Comparison of ENCODE assay signal across 8 mouse cellular contexts in genomic region chr2:147738307-147738872, GRCm38 (mm10).
DNase-seq lines count a peak whose midpoint lies in the region; ATAC-seq and TF ChIP-seq lines count a peak whose summit lies in the region.

No protein-coding gene starts in this region.

- TF ChIP-seq POLR2A in cortical plate, adult 2 months (IDR thresholded peaks at IDR 0.05; ENCODE audit: extremely low read depth, insufficient read depth, low read length), result no peak

- H3K4me3 ChIP-seq in heart, embryonic 11.5 days (ENCODE audit: low read depth, low read length), result no peak overlapping the region
- H3K4me3 ChIP-seq in G1E (ENCODE audit: low read depth, low read length), result no peak overlapping the region
- no peak overlapping the region for H3K4me3 ChIP-seq in cortical plate, adult 2 months (ENCODE audit: insufficient read depth, low read length)
- no peak overlapping the region for H3K4me3 ChIP-seq in midbrain, embryonic 15.5 days

- H3K9me3 ChIP-seq in heart, embryonic 11.5 days (replicated peaks; ENCODE audit: control insufficient read depth, low read length), result no peaks in the 10 kb centered on the region
- H3K9me3 ChIP-seq in G1E (replicated peaks), result peaks cover 39% of the 10 kb centered on the region
- no peaks in the 10 kb centered on the region for H3K9me3 ChIP-seq in midbrain, embryonic 15.5 days

- H3K27me3 ChIP-seq in heart, embryonic 11.5 days (ENCODE audit: control insufficient read depth, insufficient read depth, low read length), result no peaks in the 10 kb centered on the region
- no peaks in the 10 kb centered on the region for H3K27me3 ChIP-seq in G1E (ENCODE audit: insufficient read depth, low read length)
- no peaks in the 10 kb centered on the region for H3K27me3 ChIP-seq in midbrain, embryonic 15.5 days (replicated peaks)

- no peaks in the 10 kb centered on the region for H3K36me3 ChIP-seq in heart, embryonic 11.5 days (ENCODE audit: control insufficient read depth, insufficient read depth, low read length)
- no peaks in the 10 kb centered on the region for H3K36me3 ChIP-seq in G1E (replicated peaks)
- H3K36me3 ChIP-seq in midbrain, embryonic 15.5 days (replicated peaks), result no peaks in the 10 kb centered on the region

- H3K9ac ChIP-seq in heart, embryonic 11.5 days (ENCODE audit: low read depth, low read length), result no peak overlapping the region
- H3K9ac ChIP-seq in midbrain, embryonic 15.5 days, result no peak overlapping the region

- peak; percentile 5 to 29 for DNase-seq in heart, adult 9 months (ENCODE audit: low spot score in 2 of 2)
- DNase-seq in G1E (ENCODE audit: low spot score), result no peak
- peak; percentile 29 to 58 for DNase-seq in left cerebral cortex, adult 18-20 months (ENCODE audit: low spot score in 2 of 2)
- no peak for DNase-seq in ovary, postnatal 36 days (ENCODE audit: low spot score)

- H3K4me2 ChIP-seq in heart, embryonic 11.5 days, result no peak overlapping the region
- H3K4me2 ChIP-seq in midbrain, embryonic 15.5 days, result no peak overlapping the region

- WGBS in heart, embryonic 11.5 days (ENCODE audit: insufficient replicate concordance), result 38% methylated on average over 10 of the region's 10 CpGs
- 44% methylated on average over 10 of the region's 10 CpGs for WGBS in midbrain, embryonic 15.5 days

- no peak overlapping the region for H3K27ac ChIP-seq in heart, embryonic 11.5 days (ENCODE audit: low read depth, low read length)
- H3K27ac ChIP-seq in cortical plate, adult 2 months (ENCODE audit: insufficient read depth, low read length), result no peak overlapping the region
- H3K27ac ChIP-seq in midbrain, embryonic 15.5 days, result no peak overlapping the region

- TF ChIP-seq CTCF in G1E (IDR thresholded peaks at IDR 0.05; ENCODE audit: low read depth, low read length), result 0 out of 2 replicates have a peak, but pooled peaks have one; percentile 14
- peak; percentile 77 for TF ChIP-seq CTCF in cortical plate, adult 2 months (IDR thresholded peaks at IDR 0.05; ENCODE audit: extremely low read depth, insufficient read depth, low read length)

- no peaks in the 10 kb centered on the region for H3K4me1 ChIP-seq in heart, embryonic 11.5 days (ENCODE audit: control insufficient read depth, insufficient read depth, low read length)
- no peaks in the 10 kb centered on the region for H3K4me1 ChIP-seq in G1E (ENCODE audit: insufficient read depth, low read depth, low read length)
- no peaks in the 10 kb centered on the region for H3K4me1 ChIP-seq in cortical plate, adult 2 months (ENCODE audit: control insufficient read depth, insufficient read depth, low read length)
- no peaks in the 10 kb centered on the region for H3K4me1 ChIP-seq in midbrain, embryonic 15.5 days

- no peak for ATAC-seq in heart, embryonic 11.5 days (replicated peaks; ENCODE audit: insufficient number of reproducible peaks, low FRiP score, low TSS enrichment)
- ATAC-seq in G1E (ENCODE audit: extremely low read depth, insufficient number of reproducible peaks, low FRiP score, poor library complexity, severe bottlenecking), result 0 out of 2 replicates have a peak, but pooled peaks have one; percentile 16
- peak; percentile 76 to 86 for ATAC-seq in hematopoietic stem cell, adult 5-6 weeks (replicated peaks in 1 of 2; ENCODE audit: insufficient read depth in 1 of 2, low FRiP score in 2 of 2, low TSS enrichment in 1 of 2, low read depth in 1 of 2, poor library complexity in 2 of 2, severe bottlenecking in 2 of 2)
- 0 out of 2 replicates have a peak, but pooled peaks have one; percentile 56 for ATAC-seq in midbrain, embryonic 15.5 days (replicated peaks)

Comparison
In these comparisons a context has a peak if more than half of its experiments do, and no peak if none do; other contexts are left out.
1. DNase-seq: peak in heart, adult 9 months (2 of 2) and left cerebral cortex, adult 18-20 months (2 of 2); none in G1E (single experiment) and ovary, postnatal 36 days (single experiment).